Mouse (Mus musculus) erythroblast, embryonic 14.5 days (primary cell): ENCODE measurements around the gene Rhoc. TPM values are rescaled to one million over a fixed set of nuclear protein-coding genes. Genes with fewer than 3 reads are reported as not detected.

Source experiments
- H3K27me3 ChIP-seq: 2 replicates; pipeline ENCODE4 v1.6.1; 2012; ENCODE audit warnings: inconsistent platforms; ENCODE audit not compliant: control insufficient read depth
- H3K36me3 ChIP-seq: 2 replicates; pipeline ENCODE4 v1.6.1; 2012; ENCODE audit warnings: mild to moderate bottlenecking, inconsistent platforms; ENCODE audit not compliant: control insufficient read depth
- H3K4me1 ChIP-seq: 2 replicates; pipeline ENCODE4 v1.6.1; 2012; ENCODE audit warnings: inconsistent platforms; ENCODE audit not compliant: control insufficient read depth
- H3K4me3 ChIP-seq: replicated peaks from 2 replicates; pipeline ENCODE3; 2012; ENCODE audit warnings: moderate library complexity, mild to moderate bottlenecking, inconsistent platforms
- H3K9me3 ChIP-seq: 2 replicates; pipeline ENCODE4 v1.6.1; 2012; ENCODE audit warnings: low read length, inconsistent platforms, mixed read lengths; ENCODE audit not compliant: control insufficient read depth
- GATA1 ChIP-seq: IDR thresholded peaks from 2 replicates; pipeline ENCODE4 v1.6.1; 2012; ENCODE audit warnings: low read length, inconsistent platforms, mixed read lengths
- TAL1 ChIP-seq: IDR thresholded peaks from 3 replicates; pipeline ENCODE4 v1.6.1; 2012; ENCODE audit warnings: low read length, inconsistent platforms, mixed read lengths
- polyA plus RNA-seq: library from polyadenylated mRNA; stranded (reverse); fragments of >175 nt; gene quantifications from 2 replicates; pipeline ENCODE4 v1.2.3, GENCODE M21; 2012

Gene Rhoc
- polyA plus RNA-seq, 1 experiment: 0.47 TPM

DNA sequence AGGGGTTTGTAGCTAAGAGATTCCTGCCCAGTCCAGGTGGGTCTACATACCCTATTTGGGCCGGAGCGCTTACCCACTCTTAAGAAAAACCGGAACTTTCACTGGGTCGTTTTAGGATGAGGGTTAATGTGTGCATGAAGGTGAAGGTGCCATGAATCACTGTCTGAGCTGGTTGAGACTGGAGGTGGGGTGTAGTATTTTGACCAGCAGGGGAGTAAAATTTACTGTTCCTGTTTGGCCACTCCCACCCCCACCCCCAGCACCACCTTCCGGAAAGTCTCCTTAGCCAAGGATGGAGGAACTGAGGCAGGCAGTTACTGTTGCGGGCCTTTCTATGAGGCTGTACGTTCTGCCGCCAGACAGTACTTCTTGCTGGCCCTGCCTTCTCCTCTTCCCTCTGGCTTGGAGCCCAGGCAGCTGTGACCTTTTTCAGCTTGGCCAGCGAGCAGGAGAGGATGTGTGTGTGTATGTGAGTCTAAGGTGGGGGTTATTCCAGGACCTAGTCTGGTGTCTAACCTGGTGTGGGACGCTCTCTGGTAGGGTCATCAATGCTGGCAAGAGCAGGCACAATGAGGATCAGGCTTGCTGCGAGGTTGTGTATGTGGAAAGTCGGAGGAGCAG is 6.0 kb upstream of the Rhoc start:
- H3K27me3 ChIP-seq: peaks cover 92% of the 10 kb centered on the region
- no peak overlapping the region for H3K4me3 ChIP-seq
- H3K36me3 ChIP-seq: no peaks in the 10 kb centered on the region
- TF ChIP-seq GATA1 (no peak), TAL1 (no peak)
- peaks cover 15% of the 10 kb centered on the region for H3K4me1 ChIP-seq
- no peaks in the 10 kb centered on the region; the same call in 1 of the 2 replicates for H3K9me3 ChIP-seq

GRCm38 (mm10) chr3:104783971-104784500 is 4.1 kb upstream of the Rhoc start:
- no peaks in the 10 kb centered on the region; the same call in 1 of the 2 replicates for H3K9me3 ChIP-seq
- H3K27me3 ChIP-seq: peaks cover 92% of the 10 kb centered on the region
- H3K4me1 ChIP-seq: peaks cover 20% of the 10 kb centered on the region
- H3K36me3 ChIP-seq: no peaks in the 10 kb centered on the region
- TF ChIP-seq TAL1: no peak
- H3K4me3 ChIP-seq: no peak overlapping the region

- Histone ChIP-seq H3K36me3 (no peaks in the 10 kb centered on the region), H3K4me1 (peaks cover 20% of the 10 kb centered on the region), H3K4me3 (no peak overlapping the region), H3K27me3 (peaks cover 92% of the 10 kb centered on the region), H3K9me3 (no peaks in the 10 kb centered on the region; the same call in 1 of the 2 replicates)
- TF ChIP-seq GATA1 (no peak), TAL1 (no peak)
Measured at GRCm38 (mm10) chr3:104785284-104785683, 2.9 kb upstream of the Rhoc start.

- Histone ChIP-seq H3K27me3 (peaks cover 71% of the 10 kb centered on the region), H3K9me3 (no peaks in the 10 kb centered on the region), H3K4me3 (peak overlapping the region; percentile 49), H3K4me1 (peaks cover 10% of the 10 kb centered on the region), H3K36me3 (peaks cover 3% of the 10 kb centered on the region; the same call in 1 of the 2 replicates)
- no peak for TF ChIP-seq GATA1
- TF ChIP-seq TAL1: no peak
Measured at GRCm38 (mm10) chr3:104788561-104789311, 561 bp downstream of the Rhoc start.

DNA sequence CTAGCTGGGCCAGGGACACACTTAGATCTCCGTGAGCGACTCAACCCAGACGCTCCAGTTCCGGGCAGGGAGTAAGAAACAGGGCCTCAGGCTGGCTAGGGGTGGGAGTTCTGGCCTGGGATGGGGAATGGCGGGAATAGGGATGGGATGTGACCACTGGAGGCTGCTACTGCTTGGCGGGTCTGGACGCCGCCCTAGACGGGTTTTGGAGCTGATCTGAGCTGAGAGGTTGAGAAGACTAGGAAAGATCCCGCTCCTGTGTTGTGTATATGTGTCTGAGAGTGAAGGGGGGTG is 1.1 kb downstream of the Rhoc start:
- no peaks in the 10 kb centered on the region for H3K9me3 ChIP-seq
- TF ChIP-seq TAL1 (no peak), GATA1 (no peak)
- H3K4me3 ChIP-seq: peak overlapping the region; percentile 49
- peaks cover 65% of the 10 kb centered on the region for H3K27me3 ChIP-seq
- peaks cover 13% of the 10 kb centered on the region for H3K4me1 ChIP-seq
- H3K36me3 ChIP-seq: peaks cover 3% of the 10 kb centered on the region; the same call in 1 of the 2 replicates

DNA sequence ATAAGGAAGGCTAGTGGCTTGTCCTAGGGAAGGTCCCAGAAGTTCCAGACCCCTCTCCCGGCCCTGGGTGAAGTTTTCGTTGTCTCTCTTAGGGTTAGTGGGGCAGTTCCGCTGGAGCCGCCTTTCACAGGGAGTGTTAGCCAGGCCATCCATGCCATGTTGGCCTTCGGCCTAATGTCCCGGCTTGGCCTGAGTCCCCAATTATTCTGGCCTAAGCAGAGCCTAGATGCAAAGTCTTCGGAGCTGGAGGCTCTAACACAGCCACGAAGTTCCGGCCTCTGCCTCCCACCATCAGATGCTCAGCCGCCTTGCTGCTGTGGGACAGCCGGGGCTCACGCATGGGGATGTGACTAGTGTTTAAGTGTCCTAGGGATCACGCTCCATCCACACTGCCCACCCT is 1.6 kb downstream of the Rhoc start:
- H3K4me1 ChIP-seq: peaks cover 15% of the 10 kb centered on the region
- no peaks in the 10 kb centered on the region for H3K9me3 ChIP-seq
- H3K36me3 ChIP-seq: peaks cover 3% of the 10 kb centered on the region; the same call in 1 of the 2 replicates
- H3K27me3 ChIP-seq: peaks cover 61% of the 10 kb centered on the region
- no peak overlapping the region for H3K4me3 ChIP-seq
- TF ChIP-seq TAL1 (no peak), GATA1 (no peak)

DNA sequence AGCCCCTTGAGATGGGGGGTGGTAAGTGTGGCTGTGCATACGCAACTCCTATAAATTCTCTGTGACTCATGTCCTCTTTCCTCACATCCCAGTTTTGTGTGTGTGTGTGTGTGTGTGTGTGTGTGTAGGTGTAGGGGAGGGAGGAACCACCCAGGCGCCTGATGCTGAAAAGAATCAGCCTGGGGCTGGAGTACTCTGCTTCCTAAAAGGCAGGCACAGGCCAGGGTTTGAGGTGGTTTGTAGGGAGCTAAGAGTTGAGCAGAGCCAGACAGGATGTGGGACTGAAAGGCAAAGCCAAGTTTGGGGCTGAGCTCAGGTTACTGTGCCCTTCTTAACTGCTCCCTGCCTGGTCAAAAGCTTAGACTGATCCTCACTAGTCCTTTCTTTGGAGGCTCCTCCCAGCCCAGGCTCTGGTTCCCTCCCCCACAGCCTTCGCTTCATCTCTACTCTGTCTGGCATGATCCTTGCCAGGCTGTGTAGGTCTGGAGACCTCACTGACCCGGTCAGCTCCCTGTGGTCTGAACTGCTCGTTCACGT is 2.3 kb downstream of the Rhoc start:
- Histone ChIP-seq H3K9me3 (no peaks in the 10 kb centered on the region), H3K27me3 (peaks cover 55% of the 10 kb centered on the region), H3K36me3 (peaks cover 6% of the 10 kb centered on the region), H3K4me1 (peaks cover 15% of the 10 kb centered on the region), H3K4me3 (no peak overlapping the region)
- TF ChIP-seq TAL1 (no peak), GATA1 (no peak)

GRCm38 (mm10) chr3:104791017-104791416 is 2.8 kb downstream of the Rhoc start:
- peaks cover 50% of the 10 kb centered on the region for H3K27me3 ChIP-seq

GRCm38 (mm10) chr3:104791671-104792070 is 3.5 kb downstream of the Rhoc start:
- H3K9me3 ChIP-seq: no peaks in the 10 kb centered on the region
- H3K36me3 ChIP-seq: peaks cover 10% of the 10 kb centered on the region
- TF ChIP-seq TAL1 (no peak), GATA1 (no peak)
- peaks cover 47% of the 10 kb centered on the region for H3K27me3 ChIP-seq
- peaks cover 15% of the 10 kb centered on the region for H3K4me1 ChIP-seq
- H3K4me3 ChIP-seq: no peak overlapping the region

More at GRCm38 (mm10) chr3:104791017-104791416, 2.8 kb downstream of the Rhoc start:
- H3K9me3 ChIP-seq: no peaks in the 10 kb centered on the region
- no peak overlapping the region for H3K4me3 ChIP-seq
- TF ChIP-seq TAL1 (no peak), GATA1 (no peak)
- peaks cover 10% of the 10 kb centered on the region for H3K36me3 ChIP-seq
- H3K4me1 ChIP-seq: peaks cover 15% of the 10 kb centered on the region
